Mouse (Mus musculus) liver, adult 2 months (tissue): ENCODE results near the gene Sh2d4b.

Experiments
- CTCF ChIP-seq: fragments of 200-500 bp; IDR thresholded peaks from 2 replicates; pipeline ENCODE4 v1.5.1; 2011; ENCODE audit warnings: low read depth, low read length, control low read depth
- POLR2A ChIP-seq: fragments of 200-500 bp; IDR thresholded peaks from 2 replicates; pipeline ENCODE4 v1.6.1; 2011; ENCODE audit warnings: low read length, control low read depth; ENCODE audit not compliant: insufficient read depth; ENCODE audit errors: extremely low read depth

- TF ChIP-seq CTCF: no peak
- TF ChIP-seq POLR2A: no peak
Measured at GRCm38 (mm10) chr14:40897916-40898315, 4.8 kb upstream of the Sh2d4b start.
